In genomic region chr5:123010806-123011205, GRCm38 (mm10) we compare ENCODE assay signal across 17 mouse cellular contexts. TPM values are rescaled to one million over a fixed set of nuclear protein-coding genes. Genes with fewer than 3 reads are reported as not detected.
DNase-seq lines count a peak whose midpoint lies in the region; ATAC-seq and TF ChIP-seq lines count a peak whose summit lies in the region.
"Had no signal": no experiment of that assay in that cellular context is flagged by ENCODE, and none has a peak within 500 bp of the region (broad histone marks: within the 10 kb centered on the region; RNA-seq: fewer than 3 reads in every experiment).

No protein-coding gene starts in this region.

- H3K36me3 ChIP-seq in kidney, adult 2 months (ENCODE audit: control insufficient read depth, insufficient read depth, low read length) = no peaks in the 10 kb centered on the region
- no peaks in the 10 kb centered on the region for H3K36me3 ChIP-seq in testis, adult 2 months (ENCODE audit: control insufficient read depth, insufficient read depth, low read length)
- no peaks in the 10 kb centered on the region for H3K36me3 ChIP-seq in stomach, embryonic 16.5 days (ENCODE audit: control insufficient read depth, insufficient read depth, low read length)
- H3K36me3 ChIP-seq: limb, embryonic 10.5 days; midbrain, embryonic 15.5 days had no signal

- no peak overlapping the region for H3K9ac ChIP-seq in stomach, embryonic 16.5 days (ENCODE audit: low read length)
- H3K9ac ChIP-seq: forebrain, embryonic 13.5 days; midbrain, embryonic 15.5 days had no signal

- H3K27me3 ChIP-seq in kidney, adult 2 months (replicated peaks; ENCODE audit: control insufficient read depth, insufficient read depth, low read length) = no peaks in the 10 kb centered on the region
- no peaks in the 10 kb centered on the region for H3K27me3 ChIP-seq in testis, adult 2 months (ENCODE audit: control insufficient read depth, insufficient read depth, low read length)
- no peaks in the 10 kb centered on the region for H3K27me3 ChIP-seq in stomach, embryonic 16.5 days (ENCODE audit: control insufficient read depth, insufficient read depth, low read length)
- H3K27me3 ChIP-seq: forebrain, embryonic 13.5 days; midbrain, embryonic 15.5 days had no signal

- no peak for TF ChIP-seq POLR2A in kidney, adult 2 months (IDR thresholded peaks at IDR 0.05; ENCODE audit: low read depth, low read length)
- TF ChIP-seq POLR2A in testis, adult 2 months (IDR thresholded peaks at IDR 0.05; ENCODE audit: control insufficient read depth, low read depth, low read length) = no peak

- no peak for DNase-seq in kidney, adult 2 months
- DNase-seq in kidney, postnatal 14 days = no peak
- DNase-seq in testis, postnatal 14 days (ENCODE audit: low spot score) = no peak
- peak; percentile 73 for DNase-seq in R1 (ENCODE audit: low read depth, low spot score)
- DNase-seq in frontal cortex, adult 2 months (ENCODE audit: extremely low spot score in 1 of 2, low spot score in 1 of 2) = no peak
- DNase-seq in urinary bladder, postnatal 10 days (ENCODE audit: low spot score) = no peak
- DNase-seq: adrenal gland, postnatal 10 days; cerebellum, adult 9-10 months; kidney, adult 18-20 months; layer of hippocampus, adult 9-11 months; lung, postnatal 10 days; right cerebral cortex, postnatal 4 days had no signal

- H3K27ac ChIP-seq in kidney, adult 2 months (ENCODE audit: insufficient read depth, low read depth, low read length) = no peak overlapping the region
- no peak overlapping the region for H3K27ac ChIP-seq in testis, adult 2 months (ENCODE audit: control insufficient read depth, insufficient read depth, low read depth, low read length)
- H3K27ac ChIP-seq in stomach, embryonic 16.5 days (ENCODE audit: low read length) = peak overlapping the region; percentile 69; the same call in 1 of the 2 replicates
- H3K27ac ChIP-seq: limb, embryonic 10.5 days; midbrain, embryonic 15.5 days had no signal

- no peaks in the 10 kb centered on the region for H3K9me3 ChIP-seq in stomach, embryonic 16.5 days (replicated peaks; ENCODE audit: control insufficient read depth, low read length)
- H3K9me3 ChIP-seq: forebrain, embryonic 13.5 days; limb, embryonic 10.5 days; midbrain, embryonic 15.5 days had no signal

- 94% methylated on average over 6 of the region's 6 CpGs for WGBS in kidney, adult 2 months
- WGBS in stomach, embryonic 16.5 days = 96% methylated on average over 6 of the region's 6 CpGs

- peaks cover 5% of the 10 kb centered on the region; the same call in 1 of the 2 replicates for H3K4me1 ChIP-seq in kidney, adult 2 months (ENCODE audit: control insufficient read depth, insufficient read depth, low read length)
- peaks cover 8% of the 10 kb centered on the region for H3K4me1 ChIP-seq in testis, adult 2 months (ENCODE audit: control insufficient read depth, insufficient read depth, low read length)
- peaks cover 19% of the 10 kb centered on the region for H3K4me1 ChIP-seq in stomach, embryonic 16.5 days (ENCODE audit: control insufficient read depth, insufficient read depth, low read length)

- no peak for ATAC-seq in stomach, embryonic 16.5 days (ENCODE audit: insufficient read depth, low FRiP score)
- ATAC-seq: forebrain, embryonic 13.5 days; midbrain, embryonic 15.5 days had no signal

- 0 out of 2 replicates have a peak, but pooled peaks have one; percentile 14 for TF ChIP-seq CTCF in kidney, adult 2 months (conservative IDR thresholded peaks at IDR 0.05; ENCODE audit: insufficient read depth, insufficient read length, low read depth, low read length)
- TF ChIP-seq CTCF in testis, adult 2 months (IDR thresholded peaks at IDR 0.05; ENCODE audit: control insufficient read depth, insufficient read depth, insufficient replicate concordance, low read depth, low read length) = peak; percentile 73; the same call in 1 of the 2 replicates

- H3K4me2 ChIP-seq in stomach, embryonic 16.5 days (ENCODE audit: low read depth, low read length) = no peak overlapping the region
- H3K4me2 ChIP-seq: forebrain, embryonic 13.5 days; midbrain, embryonic 15.5 days had no signal

- H3K4me3 ChIP-seq in kidney, adult 2 months (ENCODE audit: insufficient read depth, low read depth, low read length) = no peak overlapping the region
- H3K4me3 ChIP-seq in testis, adult 2 months (ENCODE audit: control insufficient read depth, low read depth, low read length) = no peak overlapping the region
- H3K4me3 ChIP-seq in stomach, embryonic 16.5 days (replicated peaks; ENCODE audit: low read length) = no peak overlapping the region
- H3K4me3 ChIP-seq: forebrain, embryonic 13.5 days; limb, embryonic 10.5 days; midbrain, embryonic 15.5 days had no signal

RNA-seq across cellular contexts. Expression of gene Orai1, which starts 4.1 kb away (rescaled TPM):
- polyA plus RNA-seq in kidney, adult 2 months (2012; rRNA removed) = 63.2 and 90.6 TPM in 2 replicates
- polyA plus RNA-seq in testis, adult 2 months (2012; rRNA removed) = 68.0 and 71.3 TPM in 2 replicates
- 16.6 and 18.3 TPM in 2 replicates for polyA plus RNA-seq in stomach, embryonic 16.5 days (2015; fragmentation: Nextera tagmentation; extraction: Ambion mirVana)
- 17.6 and 20.6 TPM in 2 replicates for polyA plus RNA-seq in frontal cortex, adult 2 months (2012; rRNA removed)

RNA-seq across cellular contexts. Expression of gene Kdm2b, which starts 21.2 kb away (rescaled TPM):
- 9.6 and 10.9 TPM in 2 replicates for polyA plus RNA-seq in kidney, adult 2 months (2012; rRNA removed)
- 48.7 and 50.9 TPM in 2 replicates for polyA plus RNA-seq in testis, adult 2 months (2012; rRNA removed)
- polyA plus RNA-seq in stomach, embryonic 16.5 days (2015; fragmentation: Nextera tagmentation; extraction: Ambion mirVana) = 33.2 and 37.4 TPM in 2 replicates
- polyA plus RNA-seq in frontal cortex, adult 2 months (2012; rRNA removed) = 18.7 and 20.9 TPM in 2 replicates

RNA-seq across cellular contexts. Expression of gene Morn3, which starts 36.0 kb away (rescaled TPM):
- 0.06 and 0.08 TPM in 2 replicates for polyA plus RNA-seq in kidney, adult 2 months (2012; rRNA removed)
- 272 and 285 TPM in 2 replicates for polyA plus RNA-seq in testis, adult 2 months (2012; rRNA removed)
- 1.0 TPM in 1 of 2 replicates, not detected in the other for polyA plus RNA-seq in stomach, embryonic 16.5 days (2015; fragmentation: Nextera tagmentation; extraction: Ambion mirVana)
- polyA plus RNA-seq in frontal cortex, adult 2 months (2012; rRNA removed) = 0.13 TPM in 1 of 2 replicates, not detected in the other
- polyA plus RNA-seq: limb, embryonic 10.5 days; midbrain, embryonic 15.5 days had no signal

RNA-seq across cellular contexts. Expression of gene Tmem120b, which starts 57.4 kb away (rescaled TPM):
- 9.9 and 12.7 TPM in 2 replicates for polyA plus RNA-seq in kidney, adult 2 months (2012; rRNA removed)
- 0.94 and 1.2 TPM in 2 replicates for polyA plus RNA-seq in testis, adult 2 months (2012; rRNA removed)
- 13.7 and 15.3 TPM in 2 replicates for polyA plus RNA-seq in stomach, embryonic 16.5 days (2015; fragmentation: Nextera tagmentation; extraction: Ambion mirVana)
- 9.1 and 11.5 TPM in 2 replicates for polyA plus RNA-seq in frontal cortex, adult 2 months (2012; rRNA removed)

Comparison
In these comparisons a context has a peak if more than half of its experiments do, and no peak if none do; other contexts are left out.
1. RNA of gene Morn3, which starts 36.0 kb away (polyA plus RNA-seq): 272 to 285 TPM in testis, adult 2 months; 1.0 TPM in stomach, embryonic 16.5 days, 0.06 to 0.08 TPM in kidney, adult 2 months and 0.13 TPM in frontal cortex, adult 2 months; every median in the first group is over 100 times any median in the second.